Mouse (Mus musculus) cerebellum, postnatal 36 days (tissue): Measurements from ENCODE around the gene Dync1i2.

Experiments
- DNase-seq, 2 experiments: peaks; one replicate each; pipeline ENCODE4 v3.0.0; 2021 to 2022; ENCODE audit warnings: mixed read lengths in 2 of 2

Gene Dync1i2

GRCm38 (mm10) chr2:71273955-71274679 is 62.6 kb downstream of the Dync1i2 start:
- DNase-seq, result no peak

- no peak for DNase-seq
Measured at GRCm38 (mm10) chr2:71275734-71276133, 64.2 kb downstream of the Dync1i2 start.

- peak; percentile 72 to 78 for DNase-seq
Measured at GRCm38 (mm10) chr2:71278791-71279775, 67.6 kb downstream of the Dync1i2 start.

- DNase-seq, result no peak
Measured at GRCm38 (mm10) chr2:71281981-71282380, 70.5 kb downstream of the Dync1i2 start.

- no peak for DNase-seq
Measured at GRCm38 (mm10) chr2:71290107-71290775, 78.7 kb downstream of the Dync1i2 start.

- DNase-seq, result no peak
Measured at GRCm38 (mm10) chr2:71291566-71291965, 80.1 kb downstream of the Dync1i2 start.

- DNase-seq, result no peak
Measured at GRCm38 (mm10) chr2:71293983-71294382, 82.5 kb downstream of the Dync1i2 start.

- DNase-seq, result no peak
Measured at GRCm38 (mm10) chr2:71294489-71294888, 83.0 kb downstream of the Dync1i2 start.

GRCm38 (mm10) chr2:71295844-71296243 is 84.3 kb downstream of the Dync1i2 start:
- no peak for DNase-seq

GRCm38 (mm10) chr2:71297501-71297900 is 86.0 kb downstream of the Dync1i2 start:
- no peak for DNase-seq

GRCm38 (mm10) chr2:71298729-71299128 is 87.2 kb downstream of the Dync1i2 start:
- no peak for DNase-seq

GRCm38 (mm10) chr2:71302156-71302663 is 90.7 kb downstream of the Dync1i2 start:
- DNase-seq, result no peak

- no peak for DNase-seq
Measured at GRCm38 (mm10) chr2:71303221-71303620, 91.7 kb downstream of the Dync1i2 start.

GRCm38 (mm10) chr2:71304821-71305220 is 93.3 kb downstream of the Dync1i2 start:
- no peak for DNase-seq

GRCm38 (mm10) chr2:71306357-71306756 is 94.9 kb downstream of the Dync1i2 start:
- DNase-seq, result no peak

- no peak for DNase-seq
Measured at GRCm38 (mm10) chr2:71309726-71310125, 98.2 kb downstream of the Dync1i2 start.

GRCm38 (mm10) chr2:71312067-71312466 is 100.6 kb downstream of the Dync1i2 start:
- DNase-seq, result no peak
